Mouse (Mus musculus): ENCODE results near the gene Desi2. TPM values are rescaled to one million over a fixed set of nuclear protein-coding genes. Genes with fewer than 3 reads are reported as not detected.

Desi2 gene
- polyA plus RNA-seq, 1 experiment from 2014 or later: 20.0 TPM

GRCm38 (mm10) chr1:178303425-178303824 is 116.2 kb downstream of the Desi2 start:
- DNase-seq (ENCODE audit: low spot score): peak; percentile 87
- Histone ChIP-seq H3K4me2 (replicated peaks; ENCODE audit: low read depth, low read length) (no peak overlapping the region), H3K4me3 (ENCODE audit: low read depth, low read length) (no peak overlapping the region), H3K27ac (ENCODE audit: low read length) (no peak overlapping the region), H3K9ac (replicated peaks; ENCODE audit: low read depth) (no peak overlapping the region), H3K4me1 (ENCODE audit: insufficient read depth, low read depth, low read length) (no peaks in the 10 kb centered on the region), H3K36me3 (ENCODE audit: insufficient read depth, low read length) (no peaks in the 10 kb centered on the region), H3K27me3 (replicated peaks; ENCODE audit: insufficient read depth, low read length) (no peaks in the 10 kb centered on the region), H3K9me3 (ENCODE audit: low read length) (no peaks in the 10 kb centered on the region)
- ATAC-seq: peak; percentile 30; the same call in 1 of the 2 replicates
- 25% methylated on average over 3 of the region's 3 CpGs for WGBS
- TF ChIP-seq EP300 (IDR thresholded peaks at IDR 0.05) (no peak), CTCF (IDR thresholded peaks at IDR 0.05) (peak; percentile 85)

Other genes with a start within 250 kb of the Desi2 start
- gene Catspere2, start 204.0 kb upstream of the Desi2 start, polyA plus RNA-seq (2015; fragmentation: Nextera tagmentation; extraction: Ambion mirVana): 1.9 TPM in 2 replicates
- gene Cox20, start 131.7 kb downstream of the Desi2 start, polyA plus RNA-seq (2015; fragmentation: Nextera tagmentation; extraction: Ambion mirVana): 87.1 and 94.8 TPM in 2 replicates
- gene Hnrnpu, start 150.4 kb downstream of the Desi2 start, polyA plus RNA-seq (2015; fragmentation: Nextera tagmentation; extraction: Ambion mirVana): 116 and 164 TPM in 2 replicates
- 5.3 and 6.3 TPM in 2 replicates for gene Efcab2, start 218.7 kb downstream of the Desi2 start, polyA plus RNA-seq (2015; fragmentation: Nextera tagmentation; extraction: Ambion mirVana)